Mouse (Mus musculus): ENCODE data around the gene Rbms3.

The Rbms3 gene

GRCm38 (mm10) chr9:117250831-117251165 lies 378.9 kb downstream of the Rbms3 start:
- DNase-seq = no peak

DNA sequence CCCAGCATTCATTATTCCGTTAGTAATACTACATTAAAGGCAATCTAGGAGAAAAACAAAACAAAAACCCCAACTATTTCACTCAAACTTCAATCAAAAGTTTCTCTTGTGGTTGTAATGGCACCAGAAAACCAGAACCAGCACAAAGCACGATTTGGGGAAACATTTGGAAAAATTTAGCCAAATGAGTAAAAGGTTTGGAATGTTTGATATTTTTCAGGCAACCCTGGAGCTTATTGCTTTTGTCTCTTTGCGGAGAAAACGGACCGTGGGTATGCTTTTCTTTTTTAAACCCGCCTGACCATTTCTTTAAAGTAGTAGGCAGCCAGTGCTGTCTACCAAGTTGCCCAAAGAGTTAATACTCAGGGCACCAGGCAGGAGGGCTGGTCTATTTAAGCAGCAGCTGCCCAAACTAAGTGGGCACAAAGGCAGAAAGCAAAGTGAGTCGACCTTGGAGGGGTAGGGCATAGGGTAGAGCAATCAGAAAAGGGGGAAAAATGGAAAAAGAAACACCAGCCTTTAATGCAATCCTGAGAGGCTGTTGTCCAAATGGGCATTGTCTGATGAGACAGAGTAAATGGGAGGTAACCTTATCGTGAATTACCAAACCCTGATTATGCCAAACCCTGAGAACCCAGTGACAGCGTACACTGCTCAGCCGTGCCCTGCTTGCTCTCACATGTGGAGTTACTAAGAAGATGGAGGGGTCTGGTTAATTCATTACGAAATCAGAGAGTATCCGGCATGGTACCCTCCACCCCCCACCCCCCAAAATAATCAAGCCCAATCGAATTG lies 379.5 kb downstream of the Rbms3 start:
- no peak for DNase-seq

GRCm38 (mm10) chr9:117247311-117247980 lies 382.3 kb downstream of the Rbms3 start:
- DNase-seq = no peak

GRCm38 (mm10) chr9:117246173-117246572 lies 383.5 kb downstream of the Rbms3 start:
- no peak for DNase-seq

DNA sequence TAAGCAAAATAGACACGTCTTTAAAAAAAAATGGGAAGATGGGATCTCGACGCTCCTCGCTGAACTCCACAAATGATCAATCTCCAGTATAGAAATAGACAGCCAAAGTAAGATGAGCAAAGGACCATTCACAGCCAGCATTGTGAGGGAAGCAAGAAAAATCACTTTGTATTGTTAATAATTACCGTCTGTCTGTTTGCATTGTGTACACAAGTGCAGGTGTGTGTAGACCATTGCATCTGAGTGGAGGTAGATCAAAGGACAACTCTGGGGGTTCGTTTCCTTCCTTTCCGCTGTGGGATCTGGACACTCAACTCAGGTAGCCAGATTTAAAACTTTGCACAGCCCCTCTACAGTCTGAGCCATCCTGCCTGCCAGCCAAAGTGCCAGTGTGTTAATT lies 386.3 kb downstream of the Rbms3 start:
- no peak for DNase-seq

DNA sequence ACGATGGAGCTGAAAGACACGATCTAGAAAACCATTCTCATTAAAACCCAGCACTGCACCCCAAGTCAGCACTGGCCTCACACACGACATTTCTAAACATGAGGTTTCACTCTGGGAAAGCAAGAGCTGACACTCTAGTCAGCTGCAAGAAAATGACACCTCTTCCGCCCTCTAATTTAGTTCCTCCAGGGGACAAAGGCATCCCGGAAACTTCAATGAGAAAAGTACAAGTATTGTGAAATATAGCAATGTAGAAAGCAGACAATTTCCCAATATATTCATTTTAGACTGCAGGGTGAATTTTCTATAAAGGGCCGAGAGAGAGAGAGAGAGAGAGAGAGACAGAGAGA lies 395.0 kb downstream of the Rbms3 start:
- no peak for DNase-seq

GRCm38 (mm10) chr9:117234065-117234725 lies 395.5 kb downstream of the Rbms3 start:
- no peak for DNase-seq

- DNase-seq = no peak
Measured at GRCm38 (mm10) chr9:117222741-117223140, 407.0 kb downstream of the Rbms3 start.

DNA sequence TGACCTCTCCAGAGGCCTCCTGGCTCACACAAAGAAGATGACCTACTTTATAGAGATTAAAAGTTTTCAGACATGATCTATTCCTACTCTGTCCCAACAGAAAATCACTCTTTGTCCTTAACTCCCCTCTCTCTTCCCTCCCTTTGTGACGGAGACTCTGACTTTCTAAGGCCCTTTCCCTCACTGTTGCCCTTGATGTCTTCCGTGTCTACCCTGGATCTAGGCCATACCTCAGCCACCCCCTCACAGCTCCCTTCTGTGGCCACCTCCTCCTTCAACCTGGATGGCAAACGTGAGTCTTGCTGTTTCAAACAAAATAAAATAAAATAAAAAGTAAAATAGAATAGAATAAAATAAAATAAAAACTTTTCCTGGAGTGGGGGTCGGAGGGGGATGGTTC lies 408.2 kb downstream of the Rbms3 start:
- no peak for DNase-seq

DNA sequence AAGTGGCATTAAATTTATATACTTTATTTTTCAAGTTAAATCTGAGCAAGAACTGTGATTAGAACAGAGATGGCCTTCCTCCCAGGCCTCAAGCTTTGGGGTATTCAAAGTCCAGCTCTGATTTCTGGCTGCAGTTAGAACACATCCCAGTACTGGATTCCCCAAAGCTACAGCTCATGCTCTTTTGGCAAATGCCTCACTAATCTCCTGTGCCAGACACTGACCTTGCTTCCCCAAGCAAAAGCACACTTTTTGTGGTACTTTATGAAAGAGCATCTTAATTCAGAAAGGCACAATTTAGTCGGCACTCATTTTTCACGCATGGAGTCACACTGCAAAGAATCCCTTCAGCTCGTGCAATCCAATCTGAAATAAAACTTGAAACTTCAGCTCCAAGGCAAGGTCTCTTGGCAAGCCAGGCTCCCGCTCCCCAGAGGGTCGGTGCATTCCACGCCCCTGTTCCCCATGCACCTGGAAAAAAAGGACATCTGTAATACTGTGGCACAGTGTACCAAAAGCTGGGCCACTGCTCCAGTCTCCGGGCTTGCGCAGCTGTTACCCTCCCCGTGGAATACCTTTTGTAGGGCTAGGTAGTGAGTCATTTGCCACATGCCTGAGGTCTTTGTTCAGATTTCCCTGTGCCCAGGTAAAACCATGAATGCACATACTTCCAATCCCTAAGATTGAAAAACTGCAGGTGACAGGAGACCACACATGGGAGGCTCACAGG lies 413.5 kb downstream of the Rbms3 start:
- no peak for DNase-seq

- no peak for DNase-seq
Measured at GRCm38 (mm10) chr9:117212023-117212422, 417.7 kb downstream of the Rbms3 start.

DNA sequence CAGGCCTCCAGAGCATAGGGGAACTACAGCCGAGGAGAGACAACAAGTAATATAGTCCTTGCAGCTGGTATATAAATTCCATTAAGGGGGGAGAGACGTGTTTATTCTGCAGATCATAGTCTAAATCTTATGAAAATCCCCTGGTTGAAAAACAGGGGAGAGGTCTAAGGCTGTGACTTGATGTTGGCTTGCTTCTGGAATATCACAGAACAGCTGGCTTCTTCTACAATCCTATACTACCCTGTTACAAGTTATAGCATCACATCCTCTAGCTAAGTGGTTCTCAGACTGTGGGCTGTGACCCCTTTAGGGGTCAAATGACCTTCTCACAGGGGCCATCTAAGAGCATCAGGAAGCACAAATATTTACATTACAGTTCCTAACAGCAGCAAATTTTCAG lies 419.4 kb downstream of the Rbms3 start:
- DNase-seq = no peak

GRCm38 (mm10) chr9:117205395-117205794 lies 424.3 kb downstream of the Rbms3 start:
- DNase-seq = no peak

- DNase-seq = no peak
Measured at GRCm38 (mm10) chr9:117200067-117200658, 429.6 kb downstream of the Rbms3 start.

DNA sequence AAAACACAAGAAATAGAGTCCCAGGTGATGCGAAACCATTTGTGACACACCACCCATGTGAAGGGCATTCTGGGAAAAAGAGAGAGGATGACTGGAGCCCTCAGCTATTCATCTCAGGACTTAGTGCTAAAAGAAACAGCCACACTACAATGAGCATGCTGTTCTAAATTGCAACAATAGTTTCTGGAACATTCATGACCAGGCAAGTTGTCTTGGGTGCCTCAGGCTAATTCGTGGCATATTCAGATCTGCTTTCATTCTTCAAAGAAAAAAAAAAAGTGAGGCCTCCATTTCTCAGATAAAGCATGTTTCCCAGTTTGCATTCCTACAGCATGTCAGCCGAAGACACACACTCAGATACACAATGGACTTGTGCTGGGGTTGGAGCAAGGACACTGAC lies 432.2 kb downstream of the Rbms3 start:
- no peak for DNase-seq

GRCm38 (mm10) chr9:117192565-117193540 lies 436.9 kb downstream of the Rbms3 start:
- peak; percentile 41 to 45 for DNase-seq

DNA sequence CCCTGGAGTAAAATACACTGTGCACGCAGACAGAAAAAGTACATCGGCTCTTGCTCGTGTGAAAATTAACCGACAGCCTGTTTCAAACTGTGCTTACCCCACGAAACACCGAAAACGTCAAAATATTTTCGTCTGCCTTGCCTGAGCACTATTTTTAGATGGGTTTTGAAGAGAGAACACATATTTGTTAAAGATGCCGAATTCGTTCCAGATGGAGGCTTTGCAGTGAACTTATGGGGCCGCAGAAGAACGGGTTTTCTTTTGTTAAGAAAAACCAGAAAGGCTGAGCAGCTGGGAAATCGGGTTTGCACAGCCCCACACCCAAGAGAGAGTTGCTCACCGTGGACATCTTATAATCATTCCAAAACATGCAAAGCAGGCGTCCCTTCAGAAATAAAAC lies 437.6 kb downstream of the Rbms3 start:
- DNase-seq = no peak

- peak; percentile 67 to 72 for DNase-seq
Measured at GRCm38 (mm10) chr9:117188406-117188805, 441.3 kb downstream of the Rbms3 start.

GRCm38 (mm10) chr9:117187116-117188034 lies 442.3 kb downstream of the Rbms3 start:
- DNase-seq = peak; percentile 65 to 69

DNA sequence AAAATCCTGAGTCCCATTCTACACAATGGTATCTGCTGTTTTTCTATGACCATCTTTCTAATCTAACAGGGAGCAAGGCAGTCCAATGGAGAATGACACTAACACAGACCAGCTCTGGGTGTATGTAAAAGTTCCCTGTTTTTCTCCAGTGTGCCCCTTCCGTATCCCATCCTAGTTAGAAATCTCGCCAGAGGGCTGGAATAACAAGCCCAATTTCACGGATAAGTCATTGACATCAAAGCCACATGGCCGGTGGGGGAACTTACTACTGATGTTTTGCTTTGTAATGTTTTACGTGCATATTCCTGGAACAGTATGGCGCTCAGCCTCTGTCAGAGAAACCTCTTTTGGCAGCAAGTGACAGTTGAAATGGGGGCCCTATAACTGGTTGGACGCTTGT lies 449.1 kb downstream of the Rbms3 start:
- DNase-seq = no peak

DNA sequence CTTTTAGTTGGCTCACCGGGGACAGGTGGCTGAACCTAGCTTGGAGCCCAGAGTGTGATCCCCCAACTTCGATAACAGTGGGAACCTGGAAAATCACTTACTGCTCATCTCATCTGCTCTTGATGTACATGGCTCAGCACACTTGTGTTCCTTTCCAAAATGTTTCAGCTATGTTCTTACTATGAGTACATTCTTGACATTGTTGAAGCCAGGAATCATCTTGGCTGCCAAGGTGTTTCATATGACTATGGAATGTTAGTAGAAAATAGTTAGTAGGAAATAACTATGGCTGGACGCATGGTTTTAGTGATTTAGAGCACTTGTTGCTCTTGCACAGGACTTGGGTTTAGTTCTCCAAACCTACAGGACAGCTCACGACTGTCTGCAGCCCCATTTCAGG lies 451.3 kb downstream of the Rbms3 start:
- DNase-seq = no peak
